Mouse (Mus musculus) G1E (cell line): Measurements from ENCODE around the gene Pidd1. TPM values are rescaled to one million over a fixed set of nuclear protein-coding genes. Genes with fewer than 3 reads are reported as not detected.

Experiments
- ATAC-seq: 2 replicates; pipeline ENCODE4 v1.8.0; 2016; ENCODE audit warnings: mild to moderate bottlenecking; ENCODE audit not compliant: insufficient number of reproducible peaks, poor library complexity, low FRiP score, severe bottlenecking; ENCODE audit errors: extremely low read depth
- DNase-seq: peaks from one replicate; pipeline ENCODE4 v3.0.0; 2012; ENCODE audit warnings: low spot score
- H3K27me3 ChIP-seq: 2 replicates; pipeline ENCODE4 v1.6.1; 2012; ENCODE audit warnings: mild to moderate bottlenecking, low read length, inconsistent platforms; ENCODE audit not compliant: insufficient read depth
- H3K36me3 ChIP-seq: replicated peaks from 2 replicates; pipeline ENCODE3; 2012; ENCODE audit warnings: mild to moderate bottlenecking, inconsistent platforms
- H3K4me1 ChIP-seq: 2 replicates; pipeline ENCODE4 v1.6.1; 2012; ENCODE audit warnings: low read depth, low read length, inconsistent platforms, mixed read lengths; ENCODE audit not compliant: insufficient read depth
- H3K4me3 ChIP-seq: 2 replicates; pipeline ENCODE4 v1.5.1; 2012; ENCODE audit warnings: low read depth, mild to moderate bottlenecking, inconsistent platforms, low read length, moderate library complexity, mixed read lengths
- H3K9me3 ChIP-seq: replicated peaks from 2 replicates; pipeline ENCODE4 v1.6.1; 2012; ENCODE audit warnings: inconsistent platforms
- CTCF ChIP-seq: IDR thresholded peaks from 2 replicates; pipeline ENCODE4 v1.5.1; 2012; ENCODE audit warnings: low read depth, low read length, inconsistent platforms, mixed read lengths
- GATA1 ChIP-seq: IDR thresholded peaks from 2 replicates; pipeline ENCODE4 v1.6.1; 2012; ENCODE audit warnings: borderline replicate concordance, low read length, inconsistent platforms, mixed read lengths
- GATA2 ChIP-seq: IDR thresholded peaks from 2 replicates; pipeline ENCODE4 v1.6.1; 2012; ENCODE audit warnings: low read depth, low read length, inconsistent platforms, borderline replicate concordance
- POLR2AphosphoS5 ChIP-seq: IDR thresholded peaks from 2 replicates; pipeline ENCODE4 v1.6.1; 2012; ENCODE audit warnings: low read depth, low read length, inconsistent platforms; ENCODE audit not compliant: insufficient replicate concordance
- TAL1 ChIP-seq: conservative IDR thresholded peaks from 2 replicates; pipeline ENCODE4 v1.6.1; 2012; ENCODE audit warnings: low read depth, low read length, inconsistent platforms, mixed read lengths
- polyA plus RNA-seq: library from polyadenylated mRNA; stranded (reverse); fragments of >175 nt; gene quantifications from 2 replicates; pipeline ENCODE4 v1.2.3, GENCODE M21; 2012
- total RNA-seq, 2 experiments: library from RNA; stranded (forward) in 1 of 2; stranded (reverse) in 1 of 2; fragments of 200-1000 nt in 1 of 2; fragments of >200 nt in 1 of 2; fragmentation: Nextera tagmentation in 1 of 2; gene quantifications; 2 replicates each; pipeline ENCODE4 v1.2.3; 2014 to 2017

Gene Pidd1
- 22.9 and 29.6 TPM in 2 replicates for total RNA-seq (2014; fragmentation: Nextera tagmentation)
- 8.8 and 8.9 TPM in 2 replicates for total RNA-seq (2017)
- polyA plus RNA-seq, result 40.1 and 59.6 TPM in 2 replicates

- peak; percentile 15; the same call in 1 of the 2 replicates for ATAC-seq
Measured at GRCm38 (mm10) chr7:141443828-141444237, at the start of gene Pidd1. TSS of gene Pidd1 (minus strand) at chr7:141444025.

GRCm38 (mm10) chr7:141492738-141493137, 48.9 kb upstream of the Pidd1 start:
- ATAC-seq (no peak), DNase-seq (no peak)
- H3K4me3 ChIP-seq, result no peak overlapping the region
- H3K9me3 ChIP-seq, result no peaks in the 10 kb centered on the region
- TF ChIP-seq CTCF (no peak), GATA2 (no peak), POLR2AphosphoS5 (no peak), TAL1 (no peak), GATA1 (no peak)
- no peaks in the 10 kb centered on the region for H3K27me3 ChIP-seq
- H3K36me3 ChIP-seq, result peaks cover 94% of the 10 kb centered on the region
- 0 out of 2 replicates have a peak, but pooled peaks cover 2% of the 10 kb centered on the region for H3K4me1 ChIP-seq

More at GRCm38 (mm10) chr7:141443828-141444237, at the start of gene Pidd1:
- Histone ChIP-seq H3K36me3 (peaks cover 55% of the 10 kb centered on the region), H3K9me3 (no peaks in the 10 kb centered on the region), H3K4me1 (peaks cover 69% of the 10 kb centered on the region), H3K4me3 (peak within 1 kb of the TSS; percentile 75), H3K27me3 (no peaks in the 10 kb centered on the region; the same call in 1 of the 2 replicates)
- TF ChIP-seq POLR2AphosphoS5 (no peak), CTCF (no peak)
- DNase-seq, result peak; percentile 88

GRCm38 (mm10) chr7:141491151-141491550, 47.3 kb upstream of the Pidd1 start:
- DNase-seq (no peak), ATAC-seq (no peak; the same call in 1 of the 2 replicates)
- H3K4me3 ChIP-seq, result no peak overlapping the region
- H3K9me3 ChIP-seq, result no peaks in the 10 kb centered on the region
- 0 out of 2 replicates have a peak, but pooled peaks cover 2% of the 10 kb centered on the region for H3K4me1 ChIP-seq
- peaks cover 94% of the 10 kb centered on the region for H3K36me3 ChIP-seq
- TF ChIP-seq CTCF, result no peak
- no peak for TF ChIP-seq GATA1
- TF ChIP-seq POLR2AphosphoS5, result no peak
- TF ChIP-seq TAL1, result no peak
- TF ChIP-seq GATA2, result no peak
- H3K27me3 ChIP-seq, result no peaks in the 10 kb centered on the region

- TF ChIP-seq POLR2AphosphoS5, result no peak
- no peak for TF ChIP-seq CTCF
- TF ChIP-seq TAL1, result no peak
- no peak for TF ChIP-seq GATA2
- no peak for TF ChIP-seq GATA1
- no peaks in the 10 kb centered on the region for H3K9me3 ChIP-seq
- ATAC-seq (no peak), DNase-seq (no peak)
- H3K4me1 ChIP-seq, result peaks cover 7% of the 10 kb centered on the region
- H3K36me3 ChIP-seq, result peaks cover 95% of the 10 kb centered on the region
- H3K27me3 ChIP-seq, result no peaks in the 10 kb centered on the region
- no peak overlapping the region for H3K4me3 ChIP-seq
Measured at GRCm38 (mm10) chr7:141487141-141487540, 43.3 kb upstream of the Pidd1 start.

GRCm38 (mm10) chr7:141486239-141486638, 42.4 kb upstream of the Pidd1 start:
- peaks cover 95% of the 10 kb centered on the region for H3K36me3 ChIP-seq
- no peak for TF ChIP-seq CTCF
- TF ChIP-seq POLR2AphosphoS5, result no peak
- no peak for TF ChIP-seq TAL1
- no peak for TF ChIP-seq GATA1
- no peak for TF ChIP-seq GATA2
- DNase-seq (no peak), ATAC-seq (no peak)
- peaks cover 2% of the 10 kb centered on the region; the same call in 1 of the 2 replicates for H3K27me3 ChIP-seq
- H3K4me1 ChIP-seq, result peaks cover 9% of the 10 kb centered on the region
- no peak overlapping the region for H3K4me3 ChIP-seq
- 0 out of 2 replicates have a peak, but pooled peaks cover 2% of the 10 kb centered on the region for H3K9me3 ChIP-seq

GRCm38 (mm10) chr7:141485606-141486005, 41.8 kb upstream of the Pidd1 start:
- H3K9me3 ChIP-seq, result 0 out of 2 replicates have a peak, but pooled peaks cover 2% of the 10 kb centered on the region
- peaks cover 95% of the 10 kb centered on the region for H3K36me3 ChIP-seq
- TF ChIP-seq GATA1 (no peak), GATA2 (no peak), POLR2AphosphoS5 (no peak), CTCF (no peak), TAL1 (no peak)
- DNase-seq (no peak), ATAC-seq (no peak)
- peaks cover 15% of the 10 kb centered on the region for H3K4me1 ChIP-seq
- no peak overlapping the region for H3K4me3 ChIP-seq
- H3K27me3 ChIP-seq, result peaks cover 2% of the 10 kb centered on the region; the same call in 1 of the 2 replicates
